Mouse (Mus musculus) small intestine, adult 2 months (tissue): ENCODE results near the gene Cd163l1. TPM values are rescaled to one million over a fixed set of nuclear protein-coding genes. Genes with fewer than 3 reads are reported as not detected.

ENCODE experiments used
- H3K27ac ChIP-seq: fragments of 200-500 bp; 2 replicates; pipeline ENCODE4 v1.5.1; 2012; ENCODE audit warnings: low read depth, low read length, control low read depth, inconsistent platforms; ENCODE audit not compliant: insufficient read depth
- H3K27me3 ChIP-seq: fragments of 200-500 bp; 2 replicates; pipeline ENCODE4 v1.6.1; 2012; ENCODE audit warnings: mild to moderate bottlenecking, moderate library complexity, low read length, inconsistent platforms; ENCODE audit not compliant: control insufficient read depth, insufficient read depth
- H3K36me3 ChIP-seq: fragments of 200-500 bp; 2 replicates; pipeline ENCODE4 v1.6.1; 2012; ENCODE audit warnings: mild to moderate bottlenecking, low read length, control low read depth, inconsistent platforms; ENCODE audit not compliant: control insufficient read depth, insufficient read depth
- H3K4me1 ChIP-seq: fragments of 200-500 bp; 2 replicates; pipeline ENCODE4 v1.6.1; 2012; ENCODE audit warnings: low read length, inconsistent platforms, mixed read lengths; ENCODE audit not compliant: control insufficient read depth, insufficient read depth, insufficient read length
- H3K4me3 ChIP-seq: fragments of 200-500 bp; 2 replicates; pipeline ENCODE4 v1.5.1; 2012; ENCODE audit warnings: low read depth, mild to moderate bottlenecking, control low read depth, inconsistent platforms, low read length, moderate library complexity
- CTCF ChIP-seq: fragments of 200-500 bp; IDR thresholded peaks from 2 replicates; pipeline ENCODE4 v1.5.1; 2012; ENCODE audit warnings: low read depth, mild to moderate bottlenecking, control low read depth, inconsistent platforms, low read length, moderate library complexity, mixed read lengths; ENCODE audit not compliant: insufficient replicate concordance, insufficient read length; ENCODE audit errors: extremely low read depth
- POLR2A ChIP-seq: fragments of 200-500 bp; IDR thresholded peaks from 2 replicates; pipeline ENCODE4 v1.6.1; 2012; ENCODE audit warnings: low read depth, mild to moderate bottlenecking, control low read depth, inconsistent platforms, low read length, moderate library complexity
- WGBS: fragments of 180-500 bp; shearing (Covaris S2); methylation state at CpG from one replicate; pipeline ENCODE4 v1.1.7; 2018; 5-methylcytosine and 5-hydroxymethylcytosine counted together
- polyA plus RNA-seq: library from polyadenylated mRNA; depleted of rRNA; stranded (reverse); fragments of >200 nt; gene quantifications from 2 replicates; pipeline ENCODE4 v1.2.3, GENCODE M21; 2012

The Cd163l1 gene
- polyA plus RNA-seq, 1 experiment, result 1.2 TPM

GRCm38 (mm10) chr7:140186646-140187620 is 31.1 kb upstream of the Cd163l1 start:
- Histone ChIP-seq H3K4me3 (no peak overlapping the region), H3K4me1 (no peaks in the 10 kb centered on the region), H3K36me3 (no peaks in the 10 kb centered on the region), H3K27ac (no peak overlapping the region), H3K27me3 (no peaks in the 10 kb centered on the region)
- 63% methylated on average over 18 of the region's 18 CpGs for WGBS
- no peak for TF ChIP-seq POLR2A
- TF ChIP-seq CTCF, result peak; percentile 35; the same call in 1 of the 2 replicates

GRCm38 (mm10) chr7:140187721-140188390 is 30.2 kb upstream of the Cd163l1 start:
- no peak overlapping the region for H3K27ac ChIP-seq
- WGBS, result 80% methylated on average over 7 of the region's 7 CpGs
- no peaks in the 10 kb centered on the region for H3K4me1 ChIP-seq

GRCm38 (mm10) chr7:140188391-140189328 is 29.4 kb upstream of the Cd163l1 start:
- 51% methylated on average over 4 of the region's 4 CpGs for WGBS
- TF ChIP-seq CTCF, result no peak
- TF ChIP-seq POLR2A, result no peak
- H3K27ac ChIP-seq, result no peak overlapping the region
- H3K36me3 ChIP-seq, result no peaks in the 10 kb centered on the region
- no peaks in the 10 kb centered on the region for H3K27me3 ChIP-seq
- peaks cover 2% of the 10 kb centered on the region; the same call in 1 of the 2 replicates for H3K4me1 ChIP-seq
- no peak overlapping the region for H3K4me3 ChIP-seq

More at GRCm38 (mm10) chr7:140187721-140188390, 30.2 kb upstream of the Cd163l1 start:
- no peaks in the 10 kb centered on the region for H3K27me3 ChIP-seq
- H3K36me3 ChIP-seq, result no peaks in the 10 kb centered on the region
- H3K4me3 ChIP-seq, result no peak overlapping the region
- TF ChIP-seq POLR2A (no peak), CTCF (no peak)

GRCm38 (mm10) chr7:140190435-140190834 is 27.6 kb upstream of the Cd163l1 start:
- Histone ChIP-seq H3K36me3 (no peaks in the 10 kb centered on the region), H3K27me3 (no peaks in the 10 kb centered on the region), H3K27ac (no peak overlapping the region), H3K4me3 (no peak overlapping the region), H3K4me1 (peaks cover 2% of the 10 kb centered on the region; the same call in 1 of the 2 replicates)
- TF ChIP-seq POLR2A (no peak), CTCF (no peak)
- WGBS, result 94% methylated on average over 1 of the region's 1 CpGs

GRCm38 (mm10) chr7:140192445-140192844 is 25.6 kb upstream of the Cd163l1 start:
- Histone ChIP-seq H3K36me3 (no peaks in the 10 kb centered on the region), H3K27me3 (no peaks in the 10 kb centered on the region), H3K4me3 (no peak overlapping the region), H3K4me1 (peaks cover 2% of the 10 kb centered on the region; the same call in 1 of the 2 replicates), H3K27ac (no peak overlapping the region)
- 26% methylated on average over 2 of the region's 2 CpGs for WGBS
- TF ChIP-seq POLR2A, result no peak
- TF ChIP-seq CTCF, result no peak

GRCm38 (mm10) chr7:140192851-140193250 is 25.2 kb upstream of the Cd163l1 start:
- Histone ChIP-seq H3K27ac (no peak overlapping the region), H3K4me3 (no peak overlapping the region), H3K27me3 (no peaks in the 10 kb centered on the region), H3K36me3 (no peaks in the 10 kb centered on the region), H3K4me1 (peaks cover 2% of the 10 kb centered on the region; the same call in 1 of the 2 replicates)
- TF ChIP-seq CTCF (no peak), POLR2A (no peak)
- WGBS, result 63% methylated on average over 2 of the region's 2 CpGs
